Mouse (Mus musculus) left cerebral cortex, adult 9 months (tissue): Measurements from ENCODE around the gene Large2.
A peak's percentile ranks its signal among the peaks of the same experiment; 100 is the strongest.

Experiments
- DNase-seq, 2 experiments: peaks; one replicate each; pipeline ENCODE4 v3.0.0; 2022; ENCODE audit warnings: low spot score in 2 of 2

Large2 gene

DNA sequence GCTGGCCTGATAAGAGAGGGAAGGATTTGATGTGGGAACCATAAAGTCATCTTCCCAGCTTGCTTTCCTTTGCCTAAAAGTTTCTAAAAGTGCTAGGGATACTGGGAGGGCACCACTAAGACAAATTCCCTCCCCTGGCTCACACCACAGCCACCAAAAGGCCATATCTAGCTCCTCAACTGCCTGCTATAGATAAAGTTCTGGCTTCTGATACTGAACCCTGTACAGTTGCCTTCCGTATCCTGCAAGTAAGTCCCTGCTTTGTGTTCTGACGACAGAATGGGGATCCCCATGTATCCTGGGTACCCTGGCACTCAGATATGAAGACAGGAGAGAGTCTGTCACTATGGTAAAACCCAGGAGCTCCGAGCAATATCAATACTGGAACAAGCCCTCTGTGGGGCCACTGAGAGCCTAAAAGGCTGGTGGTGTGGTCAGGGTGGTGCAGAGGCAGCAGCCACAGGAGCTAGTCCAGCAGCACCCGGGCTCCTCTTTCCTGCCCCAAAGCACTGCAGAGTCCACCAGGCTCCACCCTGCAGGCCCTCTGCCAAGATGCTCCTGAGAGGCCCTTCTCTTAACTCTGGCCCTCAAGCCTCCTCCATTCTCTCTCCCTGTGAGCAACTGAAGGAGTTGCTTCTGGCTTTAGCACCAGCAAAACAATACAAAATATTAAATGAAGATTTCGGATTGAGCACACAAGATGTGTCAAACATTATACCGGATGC is 15.7 kb upstream of the Large2 start:
- no peak for DNase-seq

DNA sequence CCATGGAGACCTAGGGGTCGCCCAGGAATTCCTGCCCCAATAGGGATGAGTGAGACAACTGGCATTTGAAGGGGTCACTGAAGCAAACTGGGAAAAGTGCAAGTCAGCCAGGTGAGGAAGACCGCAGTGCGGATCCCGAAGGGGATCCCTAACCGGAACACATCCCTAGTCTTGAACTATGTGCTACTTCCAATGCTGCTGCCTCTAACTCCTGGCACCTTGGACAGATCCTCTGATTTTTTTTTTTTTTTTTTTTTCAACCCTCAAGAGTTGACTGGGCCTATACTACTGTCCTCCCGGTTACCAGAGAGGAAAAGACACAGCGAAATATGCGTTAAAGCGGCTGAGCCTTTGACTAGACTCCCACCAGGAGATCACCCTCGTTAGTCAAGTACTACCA is 15.0 kb upstream of the Large2 start:
- DNase-seq: no peak

DNA sequence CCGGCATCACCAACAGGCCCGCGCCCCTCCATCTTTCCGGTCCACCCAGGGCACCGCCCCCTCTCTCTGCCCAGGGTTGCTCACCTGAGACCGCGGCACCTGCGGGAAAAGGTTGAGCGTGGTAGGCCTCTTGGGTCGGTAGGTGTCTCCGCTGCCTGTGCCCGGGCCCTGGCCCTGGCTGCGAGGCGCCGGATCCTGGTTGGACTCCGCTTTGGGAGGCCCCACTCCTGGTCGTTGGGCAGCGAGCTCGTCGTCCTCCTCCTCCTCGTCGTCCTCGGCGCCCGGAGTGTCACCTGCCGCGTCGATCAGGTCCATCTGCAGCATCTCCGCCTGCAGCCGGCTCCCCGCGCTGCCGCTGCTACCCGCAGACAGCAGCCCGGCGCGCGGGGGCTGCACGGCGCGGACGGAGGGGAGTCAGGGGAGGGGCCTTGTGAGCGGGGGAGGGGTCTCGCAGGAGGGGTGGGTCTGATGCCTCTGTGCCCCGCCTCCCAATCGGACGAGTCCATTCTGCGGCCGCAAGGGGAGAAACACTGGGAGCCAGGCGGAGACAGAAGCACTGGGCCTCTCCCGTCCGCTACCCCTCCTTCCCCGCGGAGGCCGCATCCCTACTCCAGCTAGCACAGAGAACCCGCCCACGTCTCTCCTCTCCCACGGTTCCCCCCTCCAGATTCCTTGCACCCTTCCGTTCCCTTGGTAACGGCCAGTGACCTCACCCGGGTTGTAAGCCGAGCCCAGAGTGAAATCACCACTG is 14.4 kb upstream of the Large2 start:
- peak; percentile 94 to 96 for DNase-seq

DNA sequence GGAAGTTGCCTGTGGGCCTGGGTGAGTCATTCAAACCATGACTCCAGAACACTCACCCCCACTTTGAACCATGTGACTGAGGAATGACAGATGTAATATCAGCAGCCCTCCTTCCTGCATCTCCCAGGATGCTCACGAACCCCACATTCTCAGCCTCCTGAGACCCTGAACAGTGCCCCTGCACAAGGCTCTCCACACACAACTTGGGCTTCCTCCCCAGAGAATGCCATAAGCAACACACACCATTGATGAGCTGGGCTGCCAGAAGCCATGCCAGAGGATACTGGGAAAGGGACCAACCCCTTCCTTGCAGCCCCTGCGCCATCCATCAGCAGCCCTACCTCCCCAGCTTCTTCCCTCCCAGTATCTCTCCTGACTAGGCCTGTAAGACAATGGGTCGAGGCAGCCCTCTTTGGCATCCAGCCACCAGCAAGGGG is 13.4 kb upstream of the Large2 start:
- DNase-seq: peak in 1 of 2 experiments; percentile 56

DNA sequence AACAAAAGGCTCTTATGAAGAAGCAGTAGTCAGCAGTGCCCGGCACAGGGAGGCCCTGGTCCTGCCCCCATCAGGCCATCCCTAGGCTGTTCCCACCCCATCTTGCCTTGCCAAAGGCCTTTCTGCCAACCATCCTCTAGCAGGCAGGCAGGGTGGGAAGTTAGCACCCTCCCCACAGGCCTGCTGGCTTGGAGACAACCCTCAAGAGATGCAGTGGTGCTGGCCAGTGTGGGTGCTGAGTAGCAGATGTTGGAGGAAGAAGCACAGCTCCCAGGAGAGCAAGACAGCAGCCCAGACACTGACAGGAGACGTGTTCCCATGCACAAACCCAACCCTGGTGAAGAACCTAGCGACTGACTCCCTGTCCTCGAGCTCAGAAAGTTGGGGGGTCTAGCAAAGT is 13.0 kb upstream of the Large2 start:
- peak in 1 of 2 experiments; percentile 78 for DNase-seq

DNA sequence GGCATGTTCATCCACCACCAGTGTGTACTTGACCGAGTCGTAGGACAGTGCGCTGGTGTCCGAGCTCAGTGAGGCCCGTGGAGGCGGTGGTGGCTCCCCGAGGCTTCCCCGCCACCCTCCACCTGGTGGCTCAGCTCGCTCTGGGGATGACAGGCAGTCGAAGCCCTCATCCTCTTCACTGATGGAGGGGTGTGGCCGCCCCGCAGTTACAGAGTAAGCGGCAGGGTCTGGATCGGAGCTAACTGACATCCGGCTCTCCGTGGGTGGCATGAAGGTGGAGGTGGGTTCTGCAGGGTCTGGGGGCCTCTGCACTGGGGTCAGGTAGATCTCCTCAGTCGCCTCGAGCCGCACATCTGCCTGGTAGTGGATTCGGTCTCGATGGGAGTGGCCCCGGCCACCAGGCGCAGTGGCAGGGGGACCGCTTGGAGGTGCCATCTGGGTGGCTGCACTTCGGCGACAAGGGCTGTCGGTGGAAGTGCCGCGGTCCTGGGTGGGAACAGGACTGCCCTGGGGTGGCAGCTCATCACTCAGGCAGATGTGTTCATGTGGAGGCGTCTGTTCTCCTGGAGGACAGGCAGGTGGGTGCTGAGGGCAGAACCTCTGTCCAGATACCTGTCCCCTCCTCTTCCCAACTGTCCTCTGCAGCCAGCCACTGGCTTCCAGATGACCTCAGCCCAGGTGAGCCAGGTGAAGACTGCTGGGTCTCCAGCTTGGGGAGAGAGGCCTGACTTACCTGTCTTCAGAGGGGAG is 12.3 kb upstream of the Large2 start:
- DNase-seq: no peak

DNA sequence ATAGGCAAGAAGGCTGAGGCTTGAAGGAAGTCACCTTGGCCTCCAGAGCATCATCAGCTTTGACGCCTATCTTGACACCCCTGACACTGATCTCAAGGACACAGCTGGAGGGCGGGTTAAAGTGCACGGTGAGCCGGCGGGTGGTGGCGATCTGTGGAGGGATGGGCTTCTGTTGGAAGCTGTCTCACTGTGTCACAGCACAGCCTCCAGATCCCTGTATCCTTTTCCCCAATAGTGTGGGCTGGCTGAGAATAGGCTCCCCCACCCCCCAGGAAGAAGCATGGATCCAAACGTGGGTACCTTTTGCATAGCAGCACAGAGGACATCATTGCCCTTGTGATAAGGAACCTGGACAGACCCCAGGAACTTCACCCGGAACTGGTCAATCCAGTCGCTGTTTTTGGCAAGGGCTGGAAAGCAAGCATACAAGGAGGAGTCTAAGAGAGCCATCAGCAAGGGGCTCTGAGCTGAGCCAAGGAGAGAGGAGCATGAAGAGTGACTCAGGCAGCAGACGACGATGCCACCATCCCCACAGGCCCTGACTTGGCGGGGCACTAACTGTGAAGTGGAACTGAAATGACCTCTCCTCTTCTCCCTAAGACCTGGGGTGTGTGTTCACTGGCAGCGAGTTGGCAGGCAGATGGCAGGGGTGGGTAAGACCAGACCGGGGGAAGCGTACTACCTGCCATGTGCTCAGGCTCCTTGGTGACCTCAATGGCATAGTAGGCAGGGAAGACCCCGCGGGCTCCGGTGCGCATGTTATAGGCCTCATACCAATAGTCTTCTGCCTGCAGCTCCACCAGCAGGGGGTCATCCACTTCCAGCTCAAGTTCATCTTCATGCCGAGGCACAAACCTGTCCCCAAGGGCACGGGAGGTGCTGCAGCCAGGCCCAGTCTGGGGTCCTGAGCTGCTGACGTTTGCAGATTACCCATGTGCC is 10.7 kb upstream of the Large2 start:
- no peak for DNase-seq

DNA sequence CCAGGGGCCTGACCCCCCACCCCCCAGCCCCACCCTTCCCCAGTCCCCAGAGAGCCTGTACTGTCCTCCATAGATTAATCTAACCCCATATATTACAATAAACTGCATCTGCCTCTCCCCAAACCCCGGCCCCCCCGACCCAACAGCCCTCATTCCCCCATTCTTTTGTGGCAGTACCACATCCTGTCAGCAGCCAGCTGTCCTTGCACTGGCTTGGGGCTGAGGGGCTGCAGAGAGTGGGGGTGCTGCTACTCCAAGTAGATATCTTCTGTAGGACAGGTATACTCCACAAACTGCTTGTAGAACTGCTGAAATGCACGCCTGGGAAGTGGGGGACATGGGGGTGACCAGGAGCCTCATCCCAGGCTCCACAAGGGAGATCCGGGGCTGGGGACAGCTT is 9.4 kb upstream of the Large2 start:
- no peak for DNase-seq

DNA sequence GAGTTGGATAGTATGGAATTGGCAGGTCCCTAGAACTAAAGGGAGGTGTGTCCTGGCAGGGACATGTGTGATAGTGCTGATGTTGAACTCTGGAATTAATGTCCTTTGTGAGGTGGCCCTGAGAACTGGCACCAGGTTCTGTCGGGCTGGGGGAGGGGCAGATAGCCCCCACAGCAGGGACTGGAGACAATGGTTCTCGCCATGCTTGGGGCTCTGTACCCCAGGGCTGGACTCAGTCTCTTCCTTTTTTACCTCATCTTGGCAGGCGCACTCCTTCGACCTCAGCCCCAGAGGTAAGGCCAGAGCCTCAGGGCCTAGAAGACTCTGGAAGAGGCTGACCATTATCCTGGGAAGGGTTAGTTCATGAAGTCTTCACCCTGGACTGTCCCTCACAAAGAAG is 8.1 kb upstream of the Large2 start:
- no peak for DNase-seq

DNA sequence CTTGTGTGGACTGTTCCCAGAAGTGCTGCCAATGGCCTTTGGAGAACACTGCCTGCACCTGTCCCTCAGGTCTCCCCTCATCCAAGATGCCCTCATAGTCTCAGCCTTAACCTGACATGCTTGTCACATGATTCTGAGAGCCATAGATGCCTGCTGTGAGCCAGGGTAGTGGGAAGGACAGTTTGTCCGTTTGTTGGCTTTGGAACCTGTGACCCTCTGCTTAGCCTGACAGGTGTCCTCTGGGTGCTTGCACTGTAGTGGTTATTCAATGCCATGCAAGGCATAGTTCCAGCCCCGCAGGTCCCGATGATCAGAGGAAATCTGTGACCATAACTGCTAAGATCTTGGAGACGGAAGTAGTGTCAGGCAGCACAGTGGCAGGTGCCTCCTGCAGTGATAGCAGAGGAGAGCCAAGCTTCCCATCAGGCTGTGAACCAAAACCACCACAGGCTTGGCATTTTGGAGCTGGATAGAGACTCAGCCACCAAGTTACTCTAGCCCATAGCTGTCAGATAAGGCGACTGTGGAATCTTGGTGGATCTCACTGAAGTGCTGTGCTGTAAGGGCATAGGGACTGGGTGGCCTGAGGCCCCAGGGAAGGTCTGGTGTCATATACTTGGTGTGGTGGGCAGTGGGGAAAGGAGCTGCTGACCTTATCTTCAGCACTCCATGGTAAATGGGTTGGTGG is 7.4 kb upstream of the Large2 start, which contains the start of gene 1700029I15Rik:
Gene 1700029I15Rik, plus strand, starts transcription at position 638 of the 688 bp plus-strand sequence.
- DNase-seq: no peak

DNA sequence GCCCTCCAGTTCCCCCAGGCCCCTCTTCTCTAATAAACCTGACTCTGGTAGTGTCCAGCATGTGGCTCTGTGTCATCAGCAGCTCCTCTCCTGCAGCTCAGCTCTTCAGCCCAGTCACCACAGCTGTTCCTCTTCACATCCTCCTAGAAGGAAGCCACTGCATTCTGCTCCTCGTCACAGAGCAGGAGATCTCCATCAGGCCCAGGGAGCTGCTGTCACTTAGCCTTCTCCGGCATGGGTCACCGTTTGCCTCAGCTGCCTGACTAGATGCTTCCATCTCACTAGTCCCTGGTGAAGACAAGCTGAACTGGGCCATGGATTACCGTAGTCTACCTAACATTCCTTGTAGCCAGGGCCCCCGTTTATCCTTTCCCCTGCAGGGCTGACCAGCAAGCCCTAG is 6.5 kb upstream of the Large2 start:
- DNase-seq: no peak

DNA sequence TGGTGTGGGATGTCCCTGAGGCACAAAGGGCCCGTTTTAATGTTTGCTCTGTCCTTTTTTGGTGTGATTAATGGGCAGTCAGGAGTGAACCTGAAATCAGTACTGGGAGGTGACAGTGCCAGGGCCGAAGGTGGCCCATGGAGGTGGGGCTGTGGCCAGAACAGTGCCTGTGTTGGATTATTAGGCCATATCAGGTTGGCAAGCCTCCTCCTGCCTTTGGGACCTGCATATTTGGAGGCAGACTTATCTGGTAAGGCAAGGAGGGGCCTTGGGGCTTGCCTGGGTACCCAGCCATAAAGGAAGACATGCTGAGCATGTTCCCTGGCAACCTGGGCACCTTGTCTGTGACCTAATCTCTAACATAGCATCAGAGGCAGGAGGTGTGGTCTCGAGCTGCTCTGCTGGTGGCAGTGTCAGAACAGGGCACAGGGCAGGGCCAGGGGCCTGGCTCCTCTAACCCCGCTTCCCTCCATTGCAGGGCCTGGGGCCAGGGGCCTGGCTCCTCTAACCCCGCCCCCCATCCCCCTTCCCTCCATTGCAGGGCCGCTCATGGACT is 5.9 kb upstream of the Large2 start:
- no peak for DNase-seq

DNA sequence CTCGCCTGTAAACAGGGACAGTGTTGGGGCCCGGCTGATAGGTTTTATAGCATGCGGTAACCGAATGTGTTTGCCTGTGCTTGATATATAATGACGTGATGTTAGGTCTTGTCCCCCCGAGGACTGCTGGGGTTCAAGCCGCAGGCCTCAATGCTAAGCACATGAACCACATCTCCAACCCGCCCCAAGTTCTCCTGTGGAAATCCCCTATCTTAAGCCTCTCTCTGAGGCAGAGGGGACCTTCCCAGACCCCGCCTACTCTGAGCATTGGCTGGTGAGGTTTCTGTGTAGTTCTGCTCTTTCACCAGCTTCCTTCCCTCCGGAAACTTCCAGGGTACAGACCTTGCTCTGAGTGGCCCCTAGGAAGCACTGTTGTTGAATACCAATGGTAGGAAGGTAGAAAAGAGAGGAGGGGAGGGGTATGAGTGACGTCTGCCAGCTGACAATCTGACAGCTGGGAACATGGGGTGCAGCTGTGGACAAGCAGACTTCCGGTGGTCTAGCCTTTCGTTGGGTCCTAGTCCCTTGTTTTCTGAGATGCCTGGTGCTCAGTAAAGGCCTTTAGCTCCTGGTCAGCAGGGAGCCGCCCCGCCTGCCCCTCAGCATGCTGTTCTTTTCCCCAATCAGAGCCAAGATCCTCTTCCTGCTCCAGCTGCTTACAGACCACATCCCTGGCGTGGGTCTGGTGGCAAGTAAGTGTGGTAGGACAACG is 5.3 kb upstream of the Large2 start:
- DNase-seq: no peak

DNA sequence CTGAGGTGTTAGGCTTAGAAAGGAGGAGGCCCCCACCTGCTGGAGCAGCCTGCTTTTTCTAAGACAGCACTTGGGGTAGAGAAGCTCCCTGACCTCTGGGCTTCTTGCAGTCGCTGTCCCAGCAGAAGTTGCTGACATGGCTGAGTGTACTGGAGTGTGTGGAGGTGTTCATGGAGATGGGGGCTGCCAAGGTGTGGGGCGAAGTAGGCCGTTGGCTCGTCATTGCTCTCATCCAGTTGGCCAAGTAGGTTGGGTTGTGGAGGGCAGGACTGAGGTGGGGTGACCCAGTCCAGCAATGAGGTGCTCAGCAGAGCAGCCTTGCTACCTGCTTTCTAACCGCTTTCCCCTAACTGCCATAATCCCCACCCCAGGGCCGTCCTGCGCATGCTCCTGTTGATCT is 2.7 kb upstream of the Large2 start:
- no peak for DNase-seq

DNA sequence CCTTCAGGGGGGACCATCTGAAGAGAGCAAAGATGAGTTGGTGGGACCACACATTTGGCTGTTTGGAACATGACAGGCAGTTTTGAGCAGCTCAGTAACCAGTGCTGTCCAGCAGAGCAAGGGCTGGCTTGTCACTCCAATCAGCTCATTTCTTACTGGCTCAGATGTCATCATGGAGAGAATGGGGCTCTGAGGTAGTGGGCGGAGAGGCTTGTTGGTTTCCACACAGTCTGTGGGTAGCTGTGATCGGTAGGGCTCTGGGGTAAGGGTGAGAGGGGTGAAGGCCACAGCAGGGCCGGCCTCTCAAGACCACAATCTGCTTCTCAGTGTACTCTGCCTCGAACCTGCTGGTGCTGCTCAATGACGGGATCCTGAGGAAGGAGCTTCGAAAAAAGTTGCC is 1.6 kb upstream of the Large2 start:
- no peak for DNase-seq

DNA sequence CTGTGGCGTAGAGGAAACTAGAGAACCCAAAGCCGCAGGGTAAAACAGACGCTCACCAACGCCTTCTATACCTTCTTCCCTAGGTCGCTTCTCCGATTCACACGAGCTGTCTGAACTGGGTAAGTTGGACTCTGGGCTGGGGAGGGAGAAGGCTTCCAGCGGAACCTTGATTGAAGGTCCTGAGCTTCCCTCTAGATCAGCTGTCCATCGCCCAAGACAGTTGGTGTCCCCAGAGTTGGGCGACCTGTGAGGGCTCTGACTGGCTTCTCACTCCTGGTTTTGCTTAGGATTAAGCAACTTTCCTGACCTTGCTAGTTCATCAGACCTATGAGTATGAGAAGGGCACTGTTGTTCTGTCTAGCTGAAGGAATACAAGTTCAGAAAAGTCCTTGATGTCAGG is 1.1 kb upstream of the Large2 start:
- DNase-seq: no peak

DNA sequence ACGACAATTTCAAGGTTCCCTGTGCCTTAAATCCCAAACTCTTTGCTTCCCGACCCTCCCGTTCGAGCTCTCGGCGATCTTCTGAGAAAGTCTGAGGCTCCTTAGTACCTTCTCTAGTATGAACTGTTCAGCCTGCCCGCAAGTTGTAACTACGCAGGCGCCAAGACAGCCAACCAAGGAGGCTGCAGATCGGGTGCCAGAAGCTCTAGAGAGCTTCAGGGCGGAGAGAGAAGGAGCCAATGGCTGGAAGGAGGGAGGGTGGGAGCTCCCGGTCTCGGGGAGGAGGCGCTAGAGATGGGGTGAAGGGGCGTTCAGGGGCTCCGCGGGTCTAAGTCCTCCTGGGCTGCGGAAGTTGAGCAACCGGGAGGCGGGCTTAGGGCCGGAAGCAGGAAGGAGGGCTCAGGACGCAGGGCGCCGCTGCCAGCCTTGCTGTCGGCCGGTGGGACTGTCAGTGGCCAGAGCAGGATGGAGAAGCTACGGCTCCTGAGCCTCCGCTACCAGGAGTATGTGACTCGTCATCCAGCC is 492 bp upstream of the Large2 start:
- DNase-seq: peak; percentile 96 to 97

DNA sequence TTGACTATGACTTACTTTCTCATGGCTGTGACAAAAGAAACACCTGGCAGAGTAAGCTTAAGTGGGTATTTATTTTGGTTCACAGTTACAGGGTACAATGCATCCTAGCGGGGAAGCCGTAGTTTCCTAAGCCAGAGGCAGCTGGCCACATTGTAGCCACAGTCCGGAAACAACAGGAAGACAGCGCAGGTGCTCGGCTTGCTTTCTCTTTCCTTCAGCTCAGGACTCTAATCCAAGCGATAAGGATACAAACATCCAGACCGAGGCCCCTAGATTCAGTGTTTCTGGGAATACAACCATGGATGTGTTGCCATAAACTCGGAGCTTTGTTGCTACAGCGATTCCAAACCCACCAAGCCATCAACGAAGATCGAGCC is 1.2 kb downstream of the Large2 start:
- no peak for DNase-seq

DNA sequence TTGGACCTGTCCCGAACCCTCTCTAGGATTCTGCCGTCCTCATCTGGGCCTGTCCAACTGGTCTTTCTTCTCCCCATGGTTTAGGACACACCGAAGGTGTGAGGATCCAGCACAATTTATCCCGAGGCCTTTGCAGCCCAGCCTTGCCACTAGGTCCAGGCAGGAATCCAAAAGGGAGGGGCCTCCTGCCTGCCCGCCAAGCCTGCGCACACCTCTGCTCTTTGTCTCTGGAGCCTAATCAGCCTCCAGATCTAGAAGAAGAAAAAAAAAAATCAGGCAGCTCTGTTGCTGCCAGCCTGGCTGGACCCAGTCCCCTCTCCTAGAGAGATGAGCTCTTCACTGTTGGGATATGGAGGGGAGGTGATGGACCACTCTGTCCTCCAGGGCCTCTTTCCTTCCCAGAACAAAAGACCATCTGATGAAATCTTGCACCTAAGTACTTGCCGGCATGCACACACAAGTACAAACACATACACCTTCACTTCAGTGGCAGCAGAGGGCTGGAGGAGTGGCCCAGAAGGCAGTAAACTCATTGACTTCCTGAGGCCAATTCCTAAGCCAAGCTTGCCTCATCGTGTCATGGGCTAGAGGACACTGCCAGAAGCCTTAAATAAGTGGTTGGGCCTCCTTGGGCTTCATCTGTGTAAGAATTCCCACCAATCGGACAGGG is 1.8 kb downstream of the Large2 start:
- DNase-seq: no peak
